Mouse (Mus musculus) forebrain, embryonic 13.5 days (tissue): ENCODE measurements at regions not wholly inside any gene's neighbourhood (a gene's known extent, or its start where the extent isn't known, plus 50 kb on each side); places are given as distances from the start of the nearest gene placed in this dataset.

Experiments used
- ATAC-seq: fragments of 200-750 bp; cut with Nextera tagmentation; 2 replicates; pipeline ENCODE4 v1.8.0; 2017
- H3K27ac ChIP-seq: fragments of 300-500 bp; sonication (generic); 2 replicates; pipeline ENCODE4 v1.5.1; 2015; ENCODE audit warnings: inconsistent platforms, mild to moderate bottlenecking, moderate library complexity
- H3K27me3 ChIP-seq: fragments of 300-500 bp; sonication (generic); 2 replicates; pipeline ENCODE4 v1.6.1; 2015; ENCODE audit warnings: mild to moderate bottlenecking, inconsistent platforms
- H3K36me3 ChIP-seq: fragments of 300-500 bp; sonication (generic); 2 replicates; pipeline ENCODE4 v1.6.1; 2015; ENCODE audit warnings: mild to moderate bottlenecking, inconsistent platforms; ENCODE audit not compliant: poor library complexity, severe bottlenecking
- H3K4me1 ChIP-seq: fragments of 300-500 bp; sonication (generic); 2 replicates; pipeline ENCODE4 v1.6.1; 2015; ENCODE audit warnings: inconsistent platforms
- H3K4me2 ChIP-seq: fragments of 300-500 bp; sonication (generic); 2 replicates; pipeline ENCODE4 v1.6.1; 2015; ENCODE audit warnings: inconsistent platforms, mild to moderate bottlenecking, moderate library complexity
- H3K4me3 ChIP-seq: fragments of 300-500 bp; sonication (generic); 2 replicates; pipeline ENCODE4 v1.5.1; 2015; ENCODE audit warnings: mild to moderate bottlenecking, inconsistent platforms
- H3K9ac ChIP-seq: fragments of 300-500 bp; sonication (generic); 2 replicates; pipeline ENCODE4 v1.6.1; 2015; ENCODE audit warnings: mild to moderate bottlenecking, inconsistent platforms
- H3K9me3 ChIP-seq: fragments of 300-500 bp; sonication (generic); replicated peaks from 2 replicates; pipeline ENCODE4 v1.6.1; 2016; ENCODE audit warnings: inconsistent platforms
- WGBS: fragments of 180-500 bp; shearing (Covaris S2); methylation state at CpG from one replicate; pipeline ENCODE4 v1.1.7; 2015; 5-methylcytosine and 5-hydroxymethylcytosine counted together

- WGBS, result 32% methylated on average over 6 of the region's 6 CpGs
- Histone ChIP-seq H3K27ac (no peak overlapping the region), H3K27me3 (0 out of 2 replicates have a peak, but pooled peaks cover 4% of the 10 kb centered on the region), H3K36me3 (no peaks in the 10 kb centered on the region), H3K4me2 (no peak overlapping the region), H3K4me3 (no peak overlapping the region), H3K9me3 (no peaks in the 10 kb centered on the region), H3K9ac (no peak overlapping the region), H3K4me1 (0 out of 2 replicates have a peak, but pooled peaks cover 4% of the 10 kb centered on the region)
- ATAC-seq, result peak; percentile 41; the same call in 1 of the 2 replicates
Observed at GRCm38 (mm10) chrX:57711914-57712313, 208.4 kb upstream of the Gpr101 start.

DNA sequence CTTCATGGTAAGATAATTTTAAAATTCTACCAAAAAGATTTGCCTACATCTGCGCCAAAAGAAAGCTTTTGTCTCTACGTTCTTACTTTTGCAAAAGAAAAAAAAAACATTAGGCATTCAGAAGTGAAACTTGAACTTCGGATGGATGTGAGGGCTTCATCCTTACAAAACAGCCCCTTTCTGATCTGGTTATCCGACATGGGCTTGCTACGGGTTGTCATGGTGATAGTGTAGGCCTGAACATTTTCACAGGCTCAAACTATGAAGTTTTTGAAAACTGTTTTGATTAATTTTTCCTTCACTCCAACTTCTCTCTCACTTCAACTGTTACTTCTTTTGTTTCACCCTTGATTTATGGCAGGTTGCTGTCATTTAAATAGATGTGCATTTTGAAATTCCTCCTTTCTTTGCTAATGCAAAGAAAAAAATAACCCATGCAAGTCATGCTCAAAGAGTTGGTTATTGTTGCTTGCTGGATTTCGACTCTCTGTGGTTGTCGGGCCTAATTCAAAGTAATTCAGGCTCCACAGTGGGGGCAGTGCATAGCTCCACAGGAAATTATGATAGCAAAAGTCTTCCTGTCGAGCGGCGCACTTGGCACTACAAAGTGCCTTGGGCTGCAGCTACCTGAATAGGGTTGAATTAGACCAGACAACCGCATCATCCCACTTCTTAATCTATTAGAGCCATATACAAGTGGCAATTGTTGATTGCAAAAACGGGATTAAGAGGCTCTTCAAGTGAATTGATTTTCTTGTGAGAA is 205.7 kb upstream of the Gpr101 start:
- Histone ChIP-seq H3K27me3 (0 out of 2 replicates have a peak, but pooled peaks cover 4% of the 10 kb centered on the region), H3K4me2 (peak overlapping the region; percentile 22), H3K4me1 (0 out of 2 replicates have a peak, but pooled peaks cover 4% of the 10 kb centered on the region), H3K4me3 (no peak overlapping the region), H3K27ac (no peak overlapping the region), H3K9me3 (no peaks in the 10 kb centered on the region), H3K36me3 (no peaks in the 10 kb centered on the region), H3K9ac (no peak overlapping the region)
- 34% methylated on average over 12 of the region's 12 CpGs for WGBS
- ATAC-seq, result no peak

DNA sequence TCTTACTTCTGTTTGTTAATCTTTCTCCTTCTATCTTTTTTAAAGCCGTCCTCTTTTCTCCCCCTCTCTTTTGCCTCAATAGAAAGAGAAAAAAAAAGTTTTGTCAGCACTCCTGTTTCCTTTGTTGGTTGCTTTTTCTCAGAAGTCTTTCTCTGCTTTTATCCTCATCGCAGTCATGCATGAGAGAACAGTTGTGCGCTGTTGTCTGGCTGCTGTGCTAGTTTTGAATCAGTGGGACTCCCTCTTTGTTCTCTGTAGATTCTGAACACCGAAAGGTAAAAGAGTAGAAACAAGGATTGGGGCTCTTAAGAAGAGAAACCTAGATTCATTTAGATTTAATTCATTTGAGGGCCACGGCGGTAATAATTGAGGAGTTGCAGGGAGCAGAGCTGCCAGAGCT is 204.9 kb upstream of the Gpr101 start:
- ATAC-seq, result no peak
- peak overlapping the region; percentile 22 for H3K4me2 ChIP-seq
- H3K4me1 ChIP-seq, result 0 out of 2 replicates have a peak, but pooled peaks cover 4% of the 10 kb centered on the region
- H3K27me3 ChIP-seq, result no peaks in the 10 kb centered on the region
- no peak overlapping the region; the same call in 1 of the 2 replicates for H3K27ac ChIP-seq
- no peak overlapping the region for H3K9ac ChIP-seq
- no peak overlapping the region for H3K4me3 ChIP-seq
- WGBS, result 29% methylated on average over 6 of the region's 6 CpGs
- H3K36me3 ChIP-seq, result no peaks in the 10 kb centered on the region
- no peaks in the 10 kb centered on the region for H3K9me3 ChIP-seq

- peak overlapping the region; percentile 22; the same call in 1 of the 2 replicates for H3K4me2 ChIP-seq
- no peak for ATAC-seq
Observed at GRCm38 (mm10) chrX:57707932-57708331, 204.4 kb upstream of the Gpr101 start.

GRCm38 (mm10) chrX:57706683-57707308 is 203.2 kb upstream of the Gpr101 start:
- no peak for ATAC-seq
- H3K36me3 ChIP-seq, result no peaks in the 10 kb centered on the region
- H3K4me1 ChIP-seq, result 0 out of 2 replicates have a peak, but pooled peaks cover 4% of the 10 kb centered on the region
- no peak overlapping the region for H3K9ac ChIP-seq
- no peaks in the 10 kb centered on the region for H3K9me3 ChIP-seq
- WGBS, result 67% methylated on average over 3 of the region's 3 CpGs
- H3K4me2 ChIP-seq, result no peak overlapping the region
- H3K27me3 ChIP-seq, result no peaks in the 10 kb centered on the region
- H3K4me3 ChIP-seq, result no peak overlapping the region
- no peak overlapping the region for H3K27ac ChIP-seq

More at GRCm38 (mm10) chrX:57707932-57708331, 204.4 kb upstream of the Gpr101 start:
- H3K27me3 ChIP-seq, result no peaks in the 10 kb centered on the region
- 16% methylated on average over 7 of the region's 7 CpGs for WGBS
- H3K27ac ChIP-seq, result no peak overlapping the region
- no peak overlapping the region for H3K4me3 ChIP-seq
- no peaks in the 10 kb centered on the region for H3K36me3 ChIP-seq
- H3K4me1 ChIP-seq, result 0 out of 2 replicates have a peak, but pooled peaks cover 4% of the 10 kb centered on the region
- no peaks in the 10 kb centered on the region for H3K9me3 ChIP-seq
- H3K9ac ChIP-seq, result no peak overlapping the region

- 18% methylated on average over 1 of the region's 1 CpGs for WGBS
- H3K9ac ChIP-seq, result no peak overlapping the region
- no peak overlapping the region for H3K4me3 ChIP-seq
- H3K9me3 ChIP-seq, result no peaks in the 10 kb centered on the region
- no peak overlapping the region for H3K4me2 ChIP-seq
- H3K4me1 ChIP-seq, result no peaks in the 10 kb centered on the region
- no peaks in the 10 kb centered on the region for H3K36me3 ChIP-seq
- peak overlapping the region; percentile 72 for H3K27ac ChIP-seq
- H3K27me3 ChIP-seq, result no peaks in the 10 kb centered on the region
- ATAC-seq, result peak; percentile 87
Observed at GRCm38 (mm10) chrX:57692506-57692905, 188.9 kb upstream of the Gpr101 start.

GRCm38 (mm10) chrX:57676764-57677163 is 173.2 kb upstream of the Gpr101 start:
- WGBS, result 52% methylated on average over 6 of the region's 6 CpGs
- ATAC-seq, result no peak
- Histone ChIP-seq H3K27ac (no peak overlapping the region), H3K36me3 (no peaks in the 10 kb centered on the region), H3K9me3 (no peaks in the 10 kb centered on the region), H3K4me1 (no peaks in the 10 kb centered on the region), H3K27me3 (no peaks in the 10 kb centered on the region), H3K4me2 (no peak overlapping the region), H3K4me3 (no peak overlapping the region), H3K9ac (no peak overlapping the region)

GRCm38 (mm10) chrX:57674955-57675354 is 171.4 kb upstream of the Gpr101 start:
- ATAC-seq, result no peak
- H3K27me3 ChIP-seq, result no peaks in the 10 kb centered on the region
- no peaks in the 10 kb centered on the region for H3K4me1 ChIP-seq
- H3K4me2 ChIP-seq, result no peak overlapping the region
- H3K9ac ChIP-seq, result no peak overlapping the region
- H3K36me3 ChIP-seq, result no peaks in the 10 kb centered on the region
- H3K27ac ChIP-seq, result no peak overlapping the region
- H3K9me3 ChIP-seq, result no peaks in the 10 kb centered on the region
- WGBS, result 20% methylated on average over 6 of the region's 6 CpGs
- H3K4me3 ChIP-seq, result no peak overlapping the region

DNA sequence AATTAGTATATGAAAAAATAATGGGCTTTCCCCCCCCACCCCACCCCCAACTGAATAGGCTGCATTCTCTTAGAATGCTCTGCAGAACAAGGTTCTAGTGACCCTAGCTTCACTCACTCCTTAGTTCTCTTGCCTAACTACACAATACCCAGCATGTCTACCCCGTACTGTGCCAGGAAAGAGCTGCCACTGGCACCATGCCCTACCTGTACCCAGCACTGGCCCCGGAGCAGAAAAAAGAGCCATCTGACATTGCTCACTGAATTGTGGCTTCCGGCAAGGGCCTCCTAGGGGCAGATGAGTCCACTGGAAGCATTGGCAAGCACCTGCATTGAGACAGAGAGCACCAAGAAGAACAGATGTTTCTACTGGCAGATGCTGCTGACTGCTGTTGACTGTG is 156.0 kb upstream of the Gpr101 start:
- no peak overlapping the region for H3K4me3 ChIP-seq
- no peak overlapping the region for H3K27ac ChIP-seq
- 69% methylated on average over 3 of the region's 3 CpGs for WGBS
- H3K9ac ChIP-seq, result no peak overlapping the region
- no peaks in the 10 kb centered on the region for H3K9me3 ChIP-seq
- no peaks in the 10 kb centered on the region for H3K36me3 ChIP-seq
- H3K27me3 ChIP-seq, result no peaks in the 10 kb centered on the region
- no peak for ATAC-seq
- H3K4me2 ChIP-seq, result no peak overlapping the region
- H3K4me1 ChIP-seq, result no peaks in the 10 kb centered on the region

GRCm38 (mm10) chrX:57656035-57656434 is 152.5 kb upstream of the Gpr101 start:
- Histone ChIP-seq H3K9me3 (no peaks in the 10 kb centered on the region), H3K27me3 (no peaks in the 10 kb centered on the region), H3K4me1 (no peaks in the 10 kb centered on the region), H3K4me3 (no peak overlapping the region), H3K4me2 (no peak overlapping the region), H3K27ac (no peak overlapping the region), H3K9ac (no peak overlapping the region), H3K36me3 (no peaks in the 10 kb centered on the region)
- ATAC-seq, result no peak
- 36% methylated on average over 2 of the region's 2 CpGs for WGBS

DNA sequence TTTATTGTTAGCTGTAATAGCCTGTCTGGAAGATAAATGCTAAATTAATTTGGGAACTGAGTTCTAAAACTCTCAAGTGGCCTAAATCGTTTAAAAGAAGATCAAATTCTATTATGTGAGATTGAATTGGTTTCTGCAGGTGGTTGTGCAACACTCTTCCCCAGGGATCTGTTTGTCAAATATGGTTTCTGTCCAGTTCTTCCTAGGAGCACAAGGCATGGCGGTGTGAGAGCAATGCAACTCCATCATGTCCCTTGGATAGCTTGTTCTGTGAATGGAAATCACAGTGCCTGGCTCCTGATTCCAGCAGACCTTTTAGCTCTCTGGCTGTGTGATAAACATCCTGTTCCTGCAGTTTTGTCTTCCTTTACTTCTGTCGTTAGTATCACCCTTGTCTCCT is 151.9 kb upstream of the Gpr101 start:
- Histone ChIP-seq H3K36me3 (no peaks in the 10 kb centered on the region), H3K4me2 (no peak overlapping the region), H3K27ac (no peak overlapping the region), H3K9me3 (no peaks in the 10 kb centered on the region), H3K4me3 (no peak overlapping the region), H3K4me1 (no peaks in the 10 kb centered on the region), H3K9ac (no peak overlapping the region), H3K27me3 (no peaks in the 10 kb centered on the region)
- no peak for ATAC-seq
- WGBS, result 62% methylated on average over 3 of the region's 3 CpGs
